Mouse (Mus musculus): Measurements from ENCODE around the gene Zfp319. TPM values are rescaled to one million over a fixed set of nuclear protein-coding genes. Genes with fewer than 3 reads are reported as not detected.

Zfp319 gene
- polyA plus RNA-seq, 1 experiment from 2014 or later, result 7.7 TPM

DNA sequence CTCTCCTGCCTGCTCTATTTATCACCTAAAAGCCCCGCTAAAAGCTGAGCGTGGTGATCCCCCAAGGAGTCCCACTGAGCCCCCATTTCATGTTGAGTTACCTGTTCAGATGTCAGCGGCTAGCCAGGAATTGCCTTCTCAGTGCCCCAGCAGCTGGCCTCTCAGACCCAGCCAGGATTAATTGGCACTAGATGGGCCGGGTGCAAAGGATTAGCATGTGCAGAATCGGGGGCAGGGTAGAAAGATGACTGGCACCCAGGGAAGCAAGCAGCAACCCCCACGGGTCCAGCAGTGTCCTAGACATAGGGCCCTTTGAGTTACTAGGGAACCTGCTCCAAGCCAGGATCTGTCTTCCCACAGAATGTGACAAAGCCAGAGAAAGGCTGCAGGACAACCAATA, 25.3 kb downstream of the Zfp319 start, which contains the start of gene Cngb1:
Gene Cngb1, minus strand, starts transcription at position 155 of the 400 bp plus-strand sequence.
- Histone ChIP-seq H3K4me3 (ENCODE audit: low read depth, low read length) (no peak within 1 kb of the TSS), H3K36me3 (ENCODE audit: control insufficient read depth, insufficient read depth, low read length) (no peaks in the 10 kb centered on the region), H3K27ac (ENCODE audit: low read depth) (no peak within 1 kb of the TSS), H3K4me1 (replicated peaks; ENCODE audit: control insufficient read depth, insufficient read depth, low read length) (no peaks in the 10 kb centered on the region), H3K27me3 (replicated peaks; ENCODE audit: control insufficient read depth, insufficient read depth, low read length) (no peaks in the 10 kb centered on the region), H3K4me2 (ENCODE audit: low read length) (no peak within 1 kb of the TSS), H3K9ac (ENCODE audit: low read length) (no peak within 1 kb of the TSS), H3K9me3 (ENCODE audit: control insufficient read depth, low read length) (no peaks in the 10 kb centered on the region)
- WGBS, result 40% methylated on average over 6 of the region's 6 CpGs
- ATAC-seq (replicated peaks; ENCODE audit: low FRiP score, low TSS enrichment, low read depth) (no peak), DNase-seq (ENCODE audit: low spot score) (no peak)

DNA sequence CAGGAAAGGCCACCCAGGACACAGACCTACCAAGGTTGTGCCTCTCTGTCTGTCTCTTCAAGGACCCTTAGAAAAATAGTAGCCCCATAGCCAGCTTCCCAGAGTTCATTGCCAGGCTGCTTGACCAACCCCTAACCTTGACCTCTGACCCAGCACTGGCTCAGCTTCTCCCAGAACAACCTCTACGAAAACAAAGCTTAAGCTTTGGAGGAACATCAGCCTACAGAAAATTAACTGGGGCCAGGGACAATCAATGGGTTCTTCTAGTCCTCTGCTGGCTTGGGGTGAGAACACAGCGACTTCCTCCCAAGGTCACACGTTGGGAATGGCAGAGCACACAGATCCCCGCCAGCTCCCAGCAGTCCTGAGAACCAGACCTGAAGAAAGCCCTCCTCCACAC, 26.2 kb downstream of the Zfp319 start:
- Histone ChIP-seq H3K4me2 (ENCODE audit: low read length) (no peak overlapping the region), H3K9ac (ENCODE audit: low read length) (no peak overlapping the region), H3K36me3 (ENCODE audit: control insufficient read depth, insufficient read depth, low read length) (no peaks in the 10 kb centered on the region), H3K9me3 (ENCODE audit: control insufficient read depth, low read length) (no peaks in the 10 kb centered on the region), H3K4me3 (ENCODE audit: low read depth, low read length) (no peak overlapping the region), H3K27me3 (replicated peaks; ENCODE audit: control insufficient read depth, insufficient read depth, low read length) (no peaks in the 10 kb centered on the region), H3K4me1 (replicated peaks; ENCODE audit: control insufficient read depth, insufficient read depth, low read length) (no peaks in the 10 kb centered on the region), H3K27ac (ENCODE audit: low read depth) (no peak overlapping the region)
- ATAC-seq (replicated peaks; ENCODE audit: low FRiP score, low TSS enrichment, low read depth) (no peak), DNase-seq (ENCODE audit: low spot score) (no peak)
- 55% methylated on average over 4 of the region's 4 CpGs for WGBS

GRCm38 (mm10) chr8:95302410-95302809, 29.3 kb downstream of the Zfp319 start:
- H3K4me3 ChIP-seq (ENCODE audit: low read depth, low read length), result no peak overlapping the region
- ATAC-seq (replicated peaks; ENCODE audit: low FRiP score, low TSS enrichment, low read depth), result no peak

DNA sequence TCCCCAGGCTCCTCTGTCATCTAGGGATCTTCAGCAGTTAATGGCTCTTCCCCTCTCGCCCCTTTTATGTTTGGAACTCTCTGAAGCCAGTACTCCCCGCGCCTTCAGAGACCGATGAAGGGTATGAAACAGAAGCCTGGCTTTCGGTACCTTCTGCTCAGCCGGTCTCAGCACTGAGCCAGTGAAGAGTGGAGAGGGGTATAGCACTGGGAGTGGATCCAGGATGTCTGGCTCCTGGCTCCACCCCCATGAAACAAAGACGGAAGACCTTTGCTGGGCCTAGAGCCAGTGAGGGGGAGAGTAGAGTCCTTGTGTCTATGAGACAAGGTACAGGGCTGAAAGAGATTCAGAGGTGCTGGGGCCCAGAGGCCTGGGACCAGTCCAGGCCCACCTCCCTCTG, 37.9 kb downstream of the Zfp319 start:
- Histone ChIP-seq H3K4me3 (ENCODE audit: low read depth, low read length) (no peak overlapping the region), H3K27ac (ENCODE audit: low read depth) (peak overlapping the region; percentile 55), H3K36me3 (ENCODE audit: control insufficient read depth, insufficient read depth, low read length) (no peaks in the 10 kb centered on the region), H3K4me1 (replicated peaks; ENCODE audit: control insufficient read depth, insufficient read depth, low read length) (no peaks in the 10 kb centered on the region), H3K9ac (ENCODE audit: low read length) (no peak overlapping the region), H3K27me3 (replicated peaks; ENCODE audit: control insufficient read depth, insufficient read depth, low read length) (no peaks in the 10 kb centered on the region), H3K9me3 (ENCODE audit: control insufficient read depth, low read length) (no peaks in the 10 kb centered on the region), H3K4me2 (ENCODE audit: low read length) (no peak overlapping the region)
- peak; percentile 54; the same call in 1 of the 2 replicates for ATAC-seq (replicated peaks; ENCODE audit: low FRiP score, low TSS enrichment, low read depth)
- 56% methylated on average over 7 of the region's 7 CpGs for WGBS
- DNase-seq (ENCODE audit: low spot score), result no peak

More at GRCm38 (mm10) chr8:95302410-95302809, 29.3 kb downstream of the Zfp319 start:
- DNase-seq (ENCODE audit: low spot score), result peak; percentile 64
- no peak overlapping the region for H3K27ac ChIP-seq (ENCODE audit: low read depth)
- H3K9me3 ChIP-seq (ENCODE audit: control insufficient read depth, low read length), result no peaks in the 10 kb centered on the region
- no peaks in the 10 kb centered on the region for H3K36me3 ChIP-seq (ENCODE audit: control insufficient read depth, insufficient read depth, low read length)
- no peak overlapping the region for H3K4me2 ChIP-seq (ENCODE audit: low read length)
- 19% methylated on average over 5 of the region's 5 CpGs for WGBS
- no peaks in the 10 kb centered on the region for H3K4me1 ChIP-seq (replicated peaks; ENCODE audit: control insufficient read depth, insufficient read depth, low read length)
- H3K9ac ChIP-seq (ENCODE audit: low read length), result no peak overlapping the region
- no peaks in the 10 kb centered on the region for H3K27me3 ChIP-seq (replicated peaks; ENCODE audit: control insufficient read depth, insufficient read depth, low read length)

DNA sequence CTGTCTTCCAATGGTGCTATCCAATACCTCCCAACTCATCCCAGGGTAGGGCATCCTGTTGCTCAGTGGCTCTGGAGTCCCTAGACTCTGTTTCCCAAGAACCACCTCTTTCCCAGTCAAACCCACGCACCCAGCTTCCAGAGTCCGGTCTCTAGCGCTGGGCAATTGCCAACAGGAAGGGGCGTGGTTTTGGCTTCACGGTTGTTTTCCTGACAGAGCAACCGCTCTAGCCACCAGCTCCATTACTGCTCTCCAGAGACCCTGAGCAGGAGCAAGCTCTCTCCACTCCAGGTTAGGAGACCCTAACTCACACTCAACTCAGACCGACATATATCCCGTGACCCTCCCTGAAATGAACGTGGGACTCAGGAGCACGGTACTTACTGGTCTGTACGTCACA, 38.6 kb downstream of the Zfp319 start:
- no peak overlapping the region for H3K9ac ChIP-seq (ENCODE audit: low read length)
- ATAC-seq (replicated peaks; ENCODE audit: low FRiP score, low TSS enrichment, low read depth), result no peak
- no peaks in the 10 kb centered on the region for H3K4me1 ChIP-seq (replicated peaks; ENCODE audit: control insufficient read depth, insufficient read depth, low read length)
- no peak overlapping the region for H3K4me3 ChIP-seq (ENCODE audit: low read depth, low read length)
- H3K27me3 ChIP-seq (replicated peaks; ENCODE audit: control insufficient read depth, insufficient read depth, low read length), result no peaks in the 10 kb centered on the region
- no peak overlapping the region for H3K27ac ChIP-seq (ENCODE audit: low read depth)
- no peak for DNase-seq (ENCODE audit: low spot score)
- H3K4me2 ChIP-seq (ENCODE audit: low read length), result 0 out of 2 replicates have a peak overlapping the region, but pooled peaks have one; percentile 11
- H3K9me3 ChIP-seq (ENCODE audit: control insufficient read depth, low read length), result no peaks in the 10 kb centered on the region
- H3K36me3 ChIP-seq (ENCODE audit: control insufficient read depth, insufficient read depth, low read length), result no peaks in the 10 kb centered on the region
- 62% methylated on average over 11 of the region's 11 CpGs for WGBS

- H3K9ac ChIP-seq (ENCODE audit: low read length), result no peak overlapping the region
- H3K4me3 ChIP-seq (ENCODE audit: low read depth, low read length), result no peak overlapping the region
- no peak overlapping the region for H3K4me2 ChIP-seq (ENCODE audit: low read length)
- H3K27ac ChIP-seq (ENCODE audit: low read depth), result no peak overlapping the region
- H3K9me3 ChIP-seq (ENCODE audit: control insufficient read depth, low read length), result no peaks in the 10 kb centered on the region
- ATAC-seq (replicated peaks; ENCODE audit: low FRiP score, low TSS enrichment, low read depth), result no peak
- H3K4me1 ChIP-seq (replicated peaks; ENCODE audit: control insufficient read depth, insufficient read depth, low read length), result no peaks in the 10 kb centered on the region
- WGBS, result 51% methylated on average over 6 of the region's 6 CpGs
- H3K36me3 ChIP-seq (ENCODE audit: control insufficient read depth, insufficient read depth, low read length), result no peaks in the 10 kb centered on the region
- H3K27me3 ChIP-seq (replicated peaks; ENCODE audit: control insufficient read depth, insufficient read depth, low read length), result no peaks in the 10 kb centered on the region
- DNase-seq (ENCODE audit: low spot score), result no peak
These were observed 42.6 kb downstream of the Zfp319 start for GRCm38 (mm10) chr8:95289066-95289650.

- Histone ChIP-seq H3K4me1 (replicated peaks; ENCODE audit: control insufficient read depth, insufficient read depth, low read length) (no peaks in the 10 kb centered on the region), H3K9ac (ENCODE audit: low read length) (no peak overlapping the region), H3K4me2 (ENCODE audit: low read length) (no peak overlapping the region), H3K27ac (ENCODE audit: low read depth) (no peak overlapping the region), H3K9me3 (ENCODE audit: control insufficient read depth, low read length) (no peaks in the 10 kb centered on the region), H3K36me3 (ENCODE audit: control insufficient read depth, insufficient read depth, low read length) (no peaks in the 10 kb centered on the region), H3K27me3 (replicated peaks; ENCODE audit: control insufficient read depth, insufficient read depth, low read length) (no peaks in the 10 kb centered on the region), H3K4me3 (ENCODE audit: low read depth, low read length) (no peak overlapping the region)
- 53% methylated on average over 5 of the region's 5 CpGs for WGBS
- ATAC-seq (replicated peaks; ENCODE audit: low FRiP score, low TSS enrichment, low read depth), result no peak
- DNase-seq (ENCODE audit: low spot score), result no peak
These were observed 50.3 kb downstream of the Zfp319 start for GRCm38 (mm10) chr8:95281493-95281892.

Other genes with a start within 250 kb of the Zfp319 start
- gene Kifc3, start 129.1 kb downstream of the Zfp319 start, polyA plus RNA-seq (2014; fragmentation: Nextera tagmentation; extraction: Ambion mirVana), result 11.6 and 21.6 TPM in 2 replicates
- 0.30 and 0.81 TPM in 2 replicates for gene Cngb1, start 25.4 kb downstream of the Zfp319 start, polyA plus RNA-seq (2014; fragmentation: Nextera tagmentation; extraction: Ambion mirVana)
- not detected in 2 replicates for gene Tepp, start 21.4 kb downstream of the Zfp319 start, polyA plus RNA-seq (2014; fragmentation: Nextera tagmentation; extraction: Ambion mirVana)
- gene Usb1, start 334 bp upstream of the Zfp319 start, polyA plus RNA-seq (2014; fragmentation: Nextera tagmentation; extraction: Ambion mirVana), result 39.0 and 41.6 TPM in 2 replicates
- gene Mmp15, start 20.3 kb upstream of the Zfp319 start, polyA plus RNA-seq (2014; fragmentation: Nextera tagmentation; extraction: Ambion mirVana), result 21.4 and 22.2 TPM in 2 replicates
- gene Cfap20, start 102.9 kb upstream of the Zfp319 start, polyA plus RNA-seq (2014; fragmentation: Nextera tagmentation; extraction: Ambion mirVana), result 157 and 159 TPM in 2 replicates
- 17.5 and 20.7 TPM in 2 replicates for gene Csnk2a2, start 158.1 kb upstream of the Zfp319 start, polyA plus RNA-seq (2014; fragmentation: Nextera tagmentation; extraction: Ambion mirVana)
- gene Ccdc113, start 202.1 kb upstream of the Zfp319 start, polyA plus RNA-seq (2014; fragmentation: Nextera tagmentation; extraction: Ambion mirVana), result 0.27 TPM in 1 of 2 replicates, not detected in the other
- not detected in 2 replicates for gene Prss54, start 244.4 kb upstream of the Zfp319 start, polyA plus RNA-seq (2014; fragmentation: Nextera tagmentation; extraction: Ambion mirVana)